Mouse (Mus musculus) kidney, adult 2 months (tissue): ENCODE results near the gene Msi2.

Source experiments
- CTCF ChIP-seq: fragments of 200-500 bp; conservative IDR thresholded peaks from 2 replicates; pipeline ENCODE4 v1.5.1; 2011; ENCODE audit warnings: low read depth, mild to moderate bottlenecking, control low read depth, low read length, moderate library complexity, mixed read lengths; ENCODE audit not compliant: insufficient read depth, insufficient read length
- POLR2A ChIP-seq: fragments of 200-500 bp; IDR thresholded peaks from one replicate; pipeline ENCODE4 v1.6.1; 2011; ENCODE audit warnings: low read depth, low read length, control low read depth

- TF ChIP-seq CTCF = no peak
- TF ChIP-seq POLR2A = no peak
These were observed 169.9 kb downstream of the Msi2 start for GRCm38 (mm10) chr11:88548423-88548822.
